Mouse (Mus musculus) spleen, adult 2 months (tissue): ENCODE measurements around the gene Gm20388.

Experiments used
- CTCF ChIP-seq: fragments of 200-500 bp; IDR thresholded peaks from 2 replicates; pipeline ENCODE4 v1.5.1; 2011; ENCODE audit warnings: mild to moderate bottlenecking, inconsistent platforms; ENCODE audit not compliant: insufficient read depth, insufficient read length, insufficient replicate concordance; ENCODE audit errors: extremely low read depth
- POLR2A ChIP-seq: fragments of 200-500 bp; IDR thresholded peaks from 2 replicates; pipeline ENCODE4 v1.6.1; 2011; ENCODE audit warnings: low read depth, low read length, inconsistent platforms

DNA sequence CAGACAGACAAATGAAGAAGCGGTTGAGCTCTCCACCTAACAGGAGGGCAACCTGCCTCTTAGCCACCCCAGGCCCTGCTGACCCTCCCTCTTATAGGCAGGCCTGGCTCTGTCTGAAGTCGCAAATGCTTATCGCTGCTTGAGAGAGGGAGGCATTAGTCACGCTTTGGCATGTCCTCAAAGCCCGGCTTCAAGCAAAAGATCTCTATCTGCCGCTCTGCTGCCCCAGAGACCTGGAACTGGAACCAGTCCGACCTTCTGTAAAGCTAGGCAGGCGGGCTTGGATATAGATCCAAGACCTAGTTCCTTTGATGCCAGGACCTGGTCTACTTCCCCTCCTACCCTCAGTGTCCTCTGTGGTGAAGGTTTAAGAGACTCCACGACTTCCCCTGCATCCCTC lies 161.6 kb downstream of the Gm20388 start:
- no peak for TF ChIP-seq POLR2A
- no peak for TF ChIP-seq CTCF
